Mouse (Mus musculus) ES-Bruce4 (cell line): ENCODE data around the gene Mog.
A peak's percentile ranks its signal among the peaks of the same experiment; 100 is the strongest.

ENCODE experiments used
- CTCF ChIP-seq: IDR thresholded peaks from one replicate; pipeline ENCODE4 v1.8.1; 2011; ENCODE audit warnings: low read depth, low read length
- EP300 ChIP-seq: IDR thresholded peaks from 2 replicates; pipeline ENCODE4 v1.6.1; 2011; ENCODE audit warnings: low read depth, low read length; ENCODE audit not compliant: insufficient read depth

GRCm38 (mm10) chr17:37027486-37027885, 4.3 kb upstream of the Mog start:
- TF ChIP-seq CTCF, result no peak
- TF ChIP-seq EP300, result peak; percentile 66; the same call in 1 of the 2 replicates
